Mouse (Mus musculus): Measurements from ENCODE around the gene Ksr1.

DNA sequence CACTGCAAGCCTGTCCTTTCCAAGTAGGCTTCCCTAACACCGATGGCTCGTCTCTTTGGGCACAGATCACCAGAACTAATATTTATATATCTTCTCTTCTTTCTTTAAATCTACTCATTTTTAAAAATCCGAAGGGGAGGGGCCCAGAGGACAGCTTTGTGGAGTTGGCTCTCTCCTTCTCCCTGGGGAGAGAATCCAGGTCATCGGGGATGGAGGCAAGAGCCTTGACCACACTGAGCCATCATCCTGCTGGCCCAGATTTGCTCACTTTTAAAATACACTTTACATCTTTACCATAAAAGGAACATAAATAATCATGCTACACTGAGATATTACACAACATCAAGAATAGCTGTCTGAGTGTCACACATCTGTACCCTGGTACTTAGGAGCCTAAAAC, 35.8 kb downstream of the Ksr1 start:
- TF ChIP-seq CTCF (IDR thresholded peaks at IDR 0.05; ENCODE audit: extremely low read depth, insufficient read length, insufficient replicate concordance, low read depth, low read length) (no peak), POLR2A (IDR thresholded peaks at IDR 0.05; ENCODE audit: low read depth, low read length) (no peak)
